ENCODE assay signal across 36 mouse cellular contexts in genomic region chr16:74379458-74379857, GRCm38 (mm10). TPM values are rescaled to one million over a fixed set of nuclear protein-coding genes. Genes with fewer than 3 reads are reported as not detected.
"Had no signal": no experiment of that assay in that cellular context is flagged by ENCODE, and none has a peak within 500 bp of the region (broad histone marks: within the 10 kb centered on the region; RNA-seq: fewer than 3 reads in every experiment).

No protein-coding gene starts in this region.

- H3K27me3 ChIP-seq: limb, embryonic 12.5 days; limb, embryonic 13.5 days; limb, embryonic 15.5 days; liver, embryonic 12.5 days; liver, embryonic 13.5 days; liver, embryonic 15.5 days; lung, embryonic 15.5 days; megakaryocyte, embryonic 14.5 days; midbrain, embryonic 12.5 days; midbrain, embryonic 13.5 days; midbrain, embryonic 15.5 days; neural tube, embryonic 12.5 days had no signal

- H3K9ac ChIP-seq: limb, embryonic 12.5 days; limb, embryonic 13.5 days; limb, embryonic 15.5 days; liver, embryonic 12.5 days; liver, embryonic 13.5 days; liver, embryonic 14.5 days; liver, embryonic 15.5 days; liver, postnatal 0 days; lung, embryonic 14.5 days; lung, embryonic 15.5 days; midbrain, embryonic 12.5 days; midbrain, embryonic 13.5 days; midbrain, embryonic 15.5 days; neural tube, embryonic 12.5 days had no signal

- H3K4me1 ChIP-seq: limb, embryonic 15.5 days; liver, embryonic 12.5 days; liver, embryonic 13.5 days; liver, embryonic 15.5 days; megakaryocyte, embryonic 14.5 days; midbrain, embryonic 10.5 days had no signal

- ATAC-seq: liver, embryonic 12.5 days; liver, postnatal 0 days; lung, postnatal 0 days; midbrain, embryonic 13.5 days; midbrain, embryonic 15.5 days; midbrain, embryonic 16.5 days had no signal

- H3K36me3 ChIP-seq: limb, embryonic 10.5 days; limb, embryonic 12.5 days; limb, embryonic 13.5 days; limb, embryonic 15.5 days; liver, embryonic 12.5 days; liver, embryonic 13.5 days; liver, embryonic 15.5 days; lung, embryonic 15.5 days; midbrain, embryonic 10.5 days; midbrain, embryonic 12.5 days; midbrain, embryonic 13.5 days; midbrain, embryonic 15.5 days; neural tube, embryonic 12.5 days had no signal

- H3K9me3 ChIP-seq: limb, embryonic 10.5 days; limb, embryonic 12.5 days; limb, embryonic 13.5 days; limb, embryonic 15.5 days; liver, embryonic 12.5 days; liver, embryonic 13.5 days; liver, embryonic 15.5 days; lung, embryonic 15.5 days; midbrain, embryonic 10.5 days; midbrain, embryonic 12.5 days; midbrain, embryonic 13.5 days; midbrain, embryonic 15.5 days; neural tube, embryonic 12.5 days had no signal

- H3K4me3 ChIP-seq: limb, embryonic 10.5 days; limb, embryonic 12.5 days; limb, embryonic 13.5 days; limb, embryonic 15.5 days; liver, embryonic 12.5 days; liver, embryonic 13.5 days; liver, embryonic 15.5 days; lung, embryonic 15.5 days; megakaryocyte, embryonic 14.5 days; midbrain, embryonic 10.5 days; midbrain, embryonic 12.5 days; midbrain, embryonic 13.5 days; midbrain, embryonic 15.5 days; myocyte; neural tube, embryonic 12.5 days had no signal

- H3K4me2 ChIP-seq: limb, embryonic 12.5 days; limb, embryonic 13.5 days; limb, embryonic 15.5 days; liver, embryonic 11.5 days; liver, embryonic 12.5 days; liver, embryonic 13.5 days; liver, embryonic 15.5 days; lung, embryonic 14.5 days; lung, embryonic 15.5 days; midbrain, embryonic 11.5 days; midbrain, embryonic 12.5 days; midbrain, embryonic 13.5 days; midbrain, embryonic 15.5 days; neural tube, embryonic 12.5 days had no signal

- DNase-seq: left cerebral cortex, postnatal 4 days; liver; liver, embryonic 13.5 days; liver, postnatal 0 days; lung, adult 18-20 months; lung, adult 2 months; lung, embryonic 14.5 days; lung, postnatal 10 days; lung, postnatal 14 days; lung, postnatal 36 days; lung, postnatal 4 days; midbrain, embryonic 14.5 days had no signal

- H3K27ac ChIP-seq: limb, embryonic 10.5 days; limb, embryonic 12.5 days; limb, embryonic 13.5 days; limb, embryonic 15.5 days; liver, embryonic 12.5 days; liver, embryonic 13.5 days; liver, embryonic 14.5 days; liver, embryonic 15.5 days; lung, embryonic 15.5 days; macrophage; midbrain, embryonic 10.5 days; midbrain, embryonic 12.5 days; midbrain, embryonic 13.5 days; midbrain, embryonic 15.5 days; neural tube, embryonic 12.5 days had no signal

RNA-seq across cellular contexts. Expression of gene Robo2, which starts 32.2 kb away (rescaled TPM):
- total RNA-seq: megakaryocyte progenitor cell, adult 5-6 weeks; megakaryocyte, adult 5-6 weeks; megakaryocyte-erythroid progenitor cell, adult 5-6 weeks; monocyte, adult 5-6 weeks had no signal
